Mouse (Mus musculus) T-cell, adult 66 days (primary cell): ENCODE results near the gene Calm3. TPM values are rescaled to one million over a fixed set of nuclear protein-coding genes. Genes with fewer than 3 reads are reported as not detected.

Experiments used
- total RNA-seq, 2 experiments: library from RNA; stranded (reverse); gene quantifications; 3 replicates in 1 of 2; 4 replicates in 1 of 2; pipeline ENCODE4 v1.2.4; 2023

Calm3 gene
- 100 to 1,000 TPM; 118 to 124 TPM for total RNA-seq

DNA sequence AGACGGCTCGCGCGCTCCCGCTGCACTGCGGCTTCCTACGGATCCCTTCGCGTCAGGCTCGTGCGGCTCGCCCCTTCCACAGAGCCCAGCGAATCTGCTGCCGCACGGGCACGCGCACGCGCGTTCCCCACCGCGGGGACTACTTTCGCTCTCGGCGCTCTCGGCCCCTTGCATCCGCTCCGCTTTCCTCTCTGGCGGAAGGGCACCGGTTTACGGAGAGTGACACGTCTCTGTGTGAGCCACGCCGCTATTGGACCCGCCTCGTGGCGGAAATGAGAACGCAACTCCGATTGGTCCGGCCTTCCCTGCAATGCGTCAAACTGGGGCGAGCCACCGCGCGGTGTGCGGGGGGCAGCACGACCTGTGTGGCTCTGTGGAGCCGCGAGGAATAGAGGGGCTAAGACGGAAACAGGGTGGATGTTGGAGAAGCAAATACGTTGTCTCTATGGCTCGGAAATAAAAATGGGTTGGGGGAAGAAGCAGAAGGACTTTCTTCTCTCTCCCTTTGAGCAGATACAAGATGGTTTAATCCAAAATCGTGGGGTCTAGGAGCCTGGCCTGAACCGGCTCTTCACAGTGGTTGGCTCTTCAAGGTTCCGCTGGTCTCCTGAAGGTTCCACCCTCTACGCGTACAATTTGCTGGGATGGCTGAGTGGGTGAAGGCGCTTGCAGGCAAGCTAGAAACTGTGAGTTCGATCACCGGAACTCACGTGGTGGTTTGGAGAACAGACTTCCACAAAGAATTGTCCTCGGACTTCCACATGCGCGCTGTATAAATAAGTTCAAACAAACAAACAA lies at the start of gene Calm3:
Gene Calm3, minus strand, starts transcription at position 78 of the 798 bp plus-strand sequence.

DNA sequence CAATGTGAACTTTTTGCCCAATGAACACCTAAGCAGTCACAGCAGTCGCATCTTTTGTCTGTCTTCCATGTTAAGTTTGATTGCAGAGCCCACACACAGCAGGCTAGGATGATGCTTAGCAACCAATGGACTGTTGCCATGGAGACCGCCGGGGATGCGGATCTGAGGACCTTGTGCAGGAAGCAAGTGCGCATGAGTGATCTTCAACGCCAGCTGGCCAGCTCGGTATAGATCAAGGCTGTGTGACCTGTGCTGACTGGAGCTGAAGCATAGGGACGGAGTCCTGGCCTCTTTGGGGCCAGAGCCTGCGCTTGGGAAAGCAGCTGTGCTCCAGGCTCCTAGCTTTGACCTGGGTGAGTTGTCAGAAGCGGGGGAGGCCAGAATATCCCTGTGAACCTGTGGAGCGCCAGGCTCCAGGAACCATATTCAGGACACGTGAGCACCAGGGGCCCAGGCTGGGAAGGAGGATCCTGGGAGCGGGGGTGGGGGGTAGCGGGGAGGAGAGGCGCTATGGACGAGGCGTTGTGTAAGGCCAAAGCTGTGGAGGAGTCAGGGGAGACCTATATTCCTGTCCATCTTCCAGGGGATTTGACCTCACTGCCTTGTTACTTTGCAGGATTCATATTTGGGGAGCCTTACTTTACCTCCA lies 35.7 kb upstream of the Calm3 start, which contains the start of gene Pnmal1:
Gene Pnmal1, plus strand, starts transcription at position 141 of the 649 bp plus-strand sequence.

DNA sequence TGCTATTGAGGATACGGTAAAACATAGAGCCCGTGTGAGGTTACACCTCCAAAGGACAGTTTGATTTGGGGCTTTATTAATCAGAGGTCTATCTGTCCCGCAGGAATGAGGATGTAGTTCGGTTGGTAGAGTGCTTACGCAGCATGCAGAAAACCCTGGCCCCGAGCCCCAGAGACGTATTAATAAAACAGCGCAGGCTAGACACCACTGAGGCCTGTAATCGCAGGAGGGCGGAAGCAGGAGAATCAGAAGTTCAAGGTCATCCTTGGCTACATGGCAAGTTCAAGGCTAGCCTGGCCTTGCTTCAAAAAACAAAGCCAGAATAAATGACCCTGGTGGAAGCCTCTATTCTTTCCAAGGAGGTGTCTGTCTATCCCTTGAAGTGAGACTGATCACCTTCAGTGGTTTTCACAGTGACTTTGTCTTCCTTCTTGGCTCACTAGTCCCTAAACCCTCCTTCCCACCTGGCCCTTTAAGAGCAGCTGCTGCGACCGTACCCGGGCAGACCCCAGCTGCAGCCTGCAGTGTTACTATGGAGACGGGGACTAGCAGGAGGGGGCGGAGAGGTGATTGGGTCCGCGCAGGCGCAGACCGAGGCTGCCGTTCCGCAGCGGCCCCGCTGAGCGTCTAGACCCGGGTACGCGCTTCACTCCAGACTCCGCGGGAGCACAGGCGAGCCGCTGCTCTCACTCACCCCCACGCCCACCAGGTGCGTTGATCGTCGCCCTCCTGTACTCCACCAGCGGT lies 20.3 kb upstream of the Calm3 start, which contains the start of gene Pnmal2:
Gene Pnmal2, plus strand, starts transcription at position 622 of the 747 bp plus-strand sequence.

DNA sequence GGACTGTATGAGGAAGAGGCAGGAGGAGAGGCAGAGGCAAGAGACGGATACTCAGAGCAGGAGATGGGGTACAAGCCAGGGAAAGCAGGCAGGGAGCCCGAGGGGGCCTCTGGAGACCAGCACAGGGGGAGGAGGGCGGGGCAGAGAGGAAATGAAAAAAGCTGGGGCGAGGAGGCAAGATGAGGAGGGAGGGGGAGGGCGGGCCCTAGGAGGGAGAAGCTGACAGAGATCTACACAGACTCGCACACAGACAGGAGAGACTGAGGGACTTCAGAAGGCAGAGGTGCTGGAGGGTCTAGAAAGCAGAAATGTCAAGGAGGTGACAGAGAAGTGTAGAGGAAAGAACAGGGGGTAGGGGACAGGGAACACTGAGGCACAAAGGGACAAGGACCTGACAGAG lies 17.6 kb downstream of the Calm3 start, which contains the start of gene Ptgir:
Gene Ptgir, plus strand, starts transcription at position 210 of the 400 bp plus-strand sequence.

DNA sequence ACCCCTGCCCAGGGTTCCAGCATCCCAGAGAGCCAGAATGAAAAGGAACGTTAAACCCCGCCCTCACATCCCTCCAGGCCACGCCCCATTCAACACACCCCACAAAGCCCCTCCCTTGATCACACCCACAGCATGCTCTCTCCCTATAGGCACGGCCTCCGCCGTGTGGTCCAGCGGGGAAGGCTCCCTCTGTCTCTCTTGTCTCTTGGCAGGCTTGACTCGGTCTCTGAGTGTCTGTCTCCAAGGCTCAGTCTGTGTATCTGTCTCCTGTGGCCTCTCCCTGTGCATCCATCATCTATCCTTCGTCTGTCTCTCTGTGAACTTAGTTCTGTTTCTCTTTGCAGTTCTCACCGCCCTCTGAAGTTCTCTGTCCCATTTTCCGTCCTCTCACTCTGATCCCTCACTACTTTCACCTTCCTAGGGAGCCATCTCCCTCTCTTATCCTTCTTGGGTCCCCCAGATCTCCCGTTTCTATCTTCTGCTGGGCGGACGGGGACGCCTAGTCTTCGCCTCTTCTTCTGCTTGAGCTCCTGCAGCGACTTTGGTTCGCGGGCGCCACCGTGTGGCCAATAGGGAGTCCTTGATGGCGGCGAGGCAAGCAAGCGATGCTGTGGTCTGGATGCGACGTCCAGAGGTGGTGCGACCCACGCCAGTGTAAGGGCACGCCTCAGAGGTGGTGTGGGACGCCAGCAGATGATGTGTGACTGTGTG lies 32.1 kb downstream of the Calm3 start, which contains the start of gene Gng8:
Gene Gng8, plus strand, starts transcription at position 146 of the 711 bp plus-strand sequence.

DNA sequence AGATGAGACGGTGACA lies 48.8 kb downstream of the Calm3 start, which contains the start of gene Dact3:
Gene Dact3, plus strand, starts transcription at position 8 of the 16 bp plus-strand sequence.

Other genes with a start within 250 kb of the Calm3 start
- gene Ceacam15, start 248.4 kb downstream of the Calm3 start, total RNA-seq = not detected
- not detected for gene Ceacam9, start 202.2 kb downstream of the Calm3 start, total RNA-seq
- gene Ap2s1, start 185.7 kb downstream of the Calm3 start, total RNA-seq = 10 to 100 TPM; 85.3 to 95.2 TPM
- gene Slc1a5, start 142.8 kb downstream of the Calm3 start, total RNA-seq = 100 to 1,000 TPM; 137 to 141 TPM
- 100 to 1,000 TPM; 136 to 150 TPM for gene Strn4, start 108.2 kb downstream of the Calm3 start, total RNA-seq
- gene Fkrp, start 107.4 kb downstream of the Calm3 start, total RNA-seq = 10 to 100 TPM; 23.8 to 28.4 TPM
- 100 to 1,000 TPM; 225 to 233 TPM for gene Prkd2, start 81.2 kb downstream of the Calm3 start, total RNA-seq
- under 1 TPM; 0.29 to 0.56 TPM for gene Dact3, start 48.8 kb downstream of the Calm3 start, total RNA-seq
- gene Gng8, start 32.3 kb downstream of the Calm3 start, total RNA-seq = not detected
- gene Ptgir, start 17.6 kb downstream of the Calm3 start, total RNA-seq = 1 to 10 TPM; 1.5 to 1.9 TPM
- gene Pnmal2, start 20.6 kb upstream of the Calm3 start, total RNA-seq = not detected
- gene Pnmal1, start 35.6 kb upstream of the Calm3 start, total RNA-seq = not detected
- gene Gm42372, start 59.0 kb upstream of the Calm3 start, total RNA-seq = 1 to 10 TPM; 2.7 to 3.4 TPM
- under 1 TPM in 1 of 2 experiments, not detected in 1; 0.29 TPM for gene Ccdc8, start 68.6 kb upstream of the Calm3 start, total RNA-seq
- gene Ppp5c, start 103.8 kb upstream of the Calm3 start, total RNA-seq = 100 to 1,000 TPM in 1 of 2 experiments, 10 to 100 TPM in 1; 92.5 to 103 TPM
- gene Hif3a, start 138.3 kb upstream of the Calm3 start, total RNA-seq = 1 to 10 TPM; 1.3 to 3.4 TPM
- under 1 TPM in 1 of 2 experiments, not detected in 1; 0.12 TPM for gene Psg16, start 149.9 kb upstream of the Calm3 start, total RNA-seq
- not detected for gene Ceacam3, start 226.2 kb upstream of the Calm3 start, total RNA-seq